Mouse (Mus musculus): ENCODE data around the gene Glod4. TPM values are rescaled to one million over a fixed set of nuclear protein-coding genes. Genes with fewer than 3 reads are reported as not detected.

Glod4 gene
- polyA plus RNA-seq (2012; rRNA removed), result 0.52 and 0.70 TPM in 2 replicates

GRCm38 (mm10) chr11:76242901-76243810, at the start of gene Glod4, which contains the start of gene Mrm3:
Glod4 (minus strand) TSS chr11:76243725.
Mrm3 (plus strand) TSS chr11:76243715.

GRCm38 (mm10) chr11:76217390-76217800, 26.1 kb downstream of the Glod4 start, which contains the start of the genes Dbil5 and Gemin4:
Dbil5 (plus strand) TSS chr11:76217608.
Gemin4 (minus strand) TSS chr11:76217664.

GRCm38 (mm10) chr11:76179495-76180145, 63.9 kb downstream of the Glod4 start, which contains the start of the genes Vps53 and Fam57a:
Vps53 (minus strand) TSS chr11:76179647.
Fam57a (plus strand) TSS chr11:76179671.

Other genes with a start within 250 kb of the Glod4 start
- gene 1700016K19Rik, start 243.8 kb downstream of the Glod4 start, polyA plus RNA-seq (2012; rRNA removed), result 4.7 and 6.1 TPM in 2 replicates
- gene Rflnb, start 215.9 kb downstream of the Glod4 start, polyA plus RNA-seq (2012; rRNA removed), result 42.9 and 50.5 TPM in 2 replicates
- 10.3 and 18.8 TPM in 2 replicates for gene Vps53, start 64.1 kb downstream of the Glod4 start, polyA plus RNA-seq (2012; rRNA removed)
- 111 and 342 TPM in 2 replicates for gene Fam57a, start 64.1 kb downstream of the Glod4 start, polyA plus RNA-seq (2012; rRNA removed)
- 0.41 and 0.60 TPM in 2 replicates for gene Dbil5, start 26.1 kb downstream of the Glod4 start, polyA plus RNA-seq (2012; rRNA removed)
- gene Gemin4, start 26.1 kb downstream of the Glod4 start, polyA plus RNA-seq (2012; rRNA removed), result 2.9 and 3.4 TPM in 2 replicates
- gene Mrm3, start within 50 bp of the Glod4 start, polyA plus RNA-seq (2012; rRNA removed), result 2.0 and 3.0 TPM in 2 replicates
- 13.3 and 16.4 TPM in 2 replicates for gene Nxn, start 155.4 kb upstream of the Glod4 start, polyA plus RNA-seq (2012; rRNA removed)
- gene Timm22, start 163.2 kb upstream of the Glod4 start, polyA plus RNA-seq (2012; rRNA removed), result 1.9 and 2.9 TPM in 2 replicates

Data from stomach, adult 2 months (tissue).